Comparison of ENCODE assay signal across 8 mouse cellular contexts in genomic region chr7:83745413-83746106, GRCm38 (mm10). TPM values are rescaled to one million over a fixed set of nuclear protein-coding genes. Genes with fewer than 3 reads are reported as not detected.
A peak's percentile ranks its signal among the peaks of the same experiment; 100 is the strongest.
DNase-seq lines count a peak whose midpoint lies in the region; ATAC-seq and TF ChIP-seq lines count a peak whose summit lies in the region.

Gene Il16, minus strand, starts transcription at chr7:83745726.

- 17% methylated on average over 20 of the region's 20 CpGs for WGBS in lung, embryonic 14.5 days
- WGBS in hindbrain, embryonic 15.5 days, result 50% methylated on average over 20 of the region's 20 CpGs

- no peaks in the 10 kb centered on the region for H3K9me3 ChIP-seq in lung, embryonic 14.5 days (ENCODE audit: low read depth, low read length)
- H3K9me3 ChIP-seq in hindbrain, embryonic 15.5 days, result no peaks in the 10 kb centered on the region

- peak within 1 kb of the TSS; percentile 54 for H3K4me2 ChIP-seq in lung, embryonic 14.5 days
- peak within 1 kb of the TSS; percentile 9; the same call in 1 of the 2 replicates for H3K4me2 ChIP-seq in hindbrain, embryonic 15.5 days

- peaks cover 12% of the 10 kb centered on the region for H3K4me1 ChIP-seq in lung, embryonic 14.5 days (ENCODE audit: insufficient read depth)
- peaks cover 11% of the 10 kb centered on the region; the same call in 1 of the 2 replicates for H3K4me1 ChIP-seq in hindbrain, embryonic 15.5 days (replicated peaks)

- H3K27ac ChIP-seq in lung, embryonic 14.5 days (ENCODE audit: low read depth), result peak within 1 kb of the TSS; percentile 71
- no peak within 1 kb of the TSS for H3K27ac ChIP-seq in hindbrain, embryonic 15.5 days (replicated peaks)

- no peak for TF ChIP-seq CTCF in lung, embryonic 14.5 days (IDR thresholded peaks at IDR 0.05; ENCODE audit: low read depth)

- no peaks in the 10 kb centered on the region for H3K27me3 ChIP-seq in lung, embryonic 14.5 days (ENCODE audit: insufficient read depth, low read length)
- H3K27me3 ChIP-seq in hindbrain, embryonic 15.5 days, result no peaks in the 10 kb centered on the region

- peak within 1 kb of the TSS; percentile 16 for H3K4me3 ChIP-seq in lung, embryonic 14.5 days (ENCODE audit: low read depth, low read length)
- no peak within 1 kb of the TSS for H3K4me3 ChIP-seq in hindbrain, embryonic 15.5 days

- H3K36me3 ChIP-seq in lung, embryonic 14.5 days (ENCODE audit: insufficient read depth), result no peaks in the 10 kb centered on the region
- no peaks in the 10 kb centered on the region for H3K36me3 ChIP-seq in hindbrain, embryonic 15.5 days

- peak within 1 kb of the TSS; percentile 27 for H3K9ac ChIP-seq in lung, embryonic 14.5 days
- H3K9ac ChIP-seq in hindbrain, embryonic 15.5 days, result no peak within 1 kb of the TSS

- ATAC-seq in lung, embryonic 14.5 days (ENCODE audit: insufficient read depth), result peak; percentile 76
- ATAC-seq in erythroblast, adult 5-6 weeks (replicated peaks; ENCODE audit: low FRiP score, poor library complexity, severe bottlenecking), result no peak
- peak; percentile 61; the same call in 1 of the 2 replicates for ATAC-seq in hindbrain, embryonic 15.5 days (ENCODE audit: low FRiP score, low read depth)
- no peak for ATAC-seq in monocyte, adult 5-6 weeks (replicated peaks; ENCODE audit: insufficient number of reproducible peaks, low FRiP score, low TSS enrichment, poor library complexity, severe bottlenecking)

- peak; percentile 55 for DNase-seq in lung, embryonic 14.5 days
- DNase-seq in lung, postnatal 14 days, result no peak
- DNase-seq in embryo, embryonic 10 days (ENCODE audit: low spot score), result no peak
- DNase-seq in ovary, postnatal 14 days (ENCODE audit: low spot score), result no peak
- DNase-seq in urinary bladder, adult 18-20 months (ENCODE audit: low spot score in 2 of 2), result no peak

RNA-seq across cellular contexts. Expression of gene Il16, which starts in this region (rescaled TPM):
- 2.3 and 2.8 TPM in 2 replicates for polyA plus RNA-seq in lung, embryonic 14.5 days (2014; fragmentation: Nextera tagmentation; extraction: Ambion mirVana)
- 11.1 and 14.0 TPM in 2 replicates for total RNA-seq in erythroblast, adult 5-6 weeks (2015; ENCODE audit: low replicate concordance)
- total RNA-seq in erythroblast, adult 5-6 weeks (2017; ENCODE audit: low replicate concordance), result 24.1 and 27.3 TPM in 2 replicates
- 0.96 and 1.4 TPM in 2 replicates for polyA plus RNA-seq in hindbrain, embryonic 15.5 days (2015; fragmentation: Nextera tagmentation; extraction: Ambion mirVana)
- total RNA-seq in monocyte, adult 5-6 weeks (2017), result 184 to 220 TPM (median 193 TPM) in 3 replicates

Comparison
In these comparisons a context has a peak if more than half of its experiments do, and no peak if none do; other contexts are left out.
1. ATAC-seq: peak in lung, embryonic 14.5 days (single experiment) and hindbrain, embryonic 15.5 days (single experiment); none in erythroblast, adult 5-6 weeks (single experiment) and monocyte, adult 5-6 weeks (single experiment).